Mouse (Mus musculus) forebrain, embryonic 15.5 days (tissue): ENCODE measurements around the gene Spag16. TPM values are rescaled to one million over a fixed set of nuclear protein-coding genes. Genes with fewer than 3 reads are reported as not detected.

Source experiments
- ATAC-seq: fragments of 200-750 bp; cut with Nextera tagmentation; replicated peaks from 2 replicates; pipeline ENCODE4 v1.8.0; 2017; ENCODE audit warnings: mild to moderate bottlenecking, moderate TSS enrichment, moderate library complexity
- H3K27ac ChIP-seq: fragments of 300-500 bp; sonication (generic); replicated peaks from 2 replicates; pipeline ENCODE4 v1.5.1; 2015; ENCODE audit warnings: mild to moderate bottlenecking, inconsistent platforms
- H3K27me3 ChIP-seq: fragments of 300-500 bp; sonication (generic); 2 replicates; pipeline ENCODE4 v1.6.1; 2015; ENCODE audit warnings: inconsistent platforms
- H3K36me3 ChIP-seq: fragments of 300-500 bp; sonication (generic); 2 replicates; pipeline ENCODE4 v1.6.1; 2015; ENCODE audit warnings: mild to moderate bottlenecking, inconsistent platforms
- H3K4me1 ChIP-seq: fragments of 300-500 bp; sonication (generic); 2 replicates; pipeline ENCODE4 v1.6.1; 2015; ENCODE audit warnings: inconsistent platforms
- H3K4me2 ChIP-seq: fragments of 300-500 bp; sonication (generic); replicated peaks from 2 replicates; pipeline ENCODE4 v1.6.1; 2015; ENCODE audit warnings: mild to moderate bottlenecking, inconsistent platforms
- H3K4me3 ChIP-seq: fragments of 300-500 bp; sonication (generic); 2 replicates; pipeline ENCODE4 v1.5.1; 2015; ENCODE audit warnings: mild to moderate bottlenecking, inconsistent platforms
- H3K9ac ChIP-seq: fragments of 300-500 bp; sonication (generic); replicated peaks from 2 replicates; pipeline ENCODE4 v1.6.1; 2015; ENCODE audit warnings: mild to moderate bottlenecking, inconsistent platforms
- H3K9me3 ChIP-seq: fragments of 300-500 bp; sonication (generic); 2 replicates; pipeline ENCODE4 v1.6.1; 2016; ENCODE audit warnings: inconsistent platforms
- WGBS: fragments of 180-500 bp; shearing (Covaris S2); methylation state at CpG from one replicate; pipeline ENCODE4 v1.1.7; 2015; ENCODE audit warnings: mixed read lengths; 5-methylcytosine and 5-hydroxymethylcytosine counted together
- polyA plus RNA-seq: library from polyadenylated mRNA; unstranded; fragments of >200 nt; fragmentation: Nextera tagmentation; extraction: Ambion mirVana; gene quantifications from 2 replicates; pipeline ENCODE4 v1.2.1, GENCODE M21; 2015

Gene Spag16
- polyA plus RNA-seq, 1 experiment from 2014 or later, result 1.6 TPM

GRCm38 (mm10) chr1:70320951-70321350 lies 494.2 kb downstream of the Spag16 start:
- 65% methylated on average over 4 of the region's 4 CpGs for WGBS
- H3K9ac ChIP-seq, result no peak overlapping the region
- H3K4me1 ChIP-seq, result no peaks in the 10 kb centered on the region
- no peaks in the 10 kb centered on the region for H3K9me3 ChIP-seq
- H3K27ac ChIP-seq, result no peak overlapping the region
- no peaks in the 10 kb centered on the region for H3K27me3 ChIP-seq
- no peak overlapping the region for H3K4me2 ChIP-seq
- no peaks in the 10 kb centered on the region for H3K36me3 ChIP-seq
- no peak for ATAC-seq
- H3K4me3 ChIP-seq, result no peak overlapping the region

GRCm38 (mm10) chr1:70346179-70346578 lies 519.4 kb downstream of the Spag16 start:
- ATAC-seq, result no peak
- Histone ChIP-seq H3K36me3 (no peaks in the 10 kb centered on the region), H3K4me1 (no peaks in the 10 kb centered on the region), H3K27me3 (no peaks in the 10 kb centered on the region), H3K4me3 (no peak overlapping the region), H3K4me2 (no peak overlapping the region), H3K27ac (no peak overlapping the region), H3K9me3 (no peaks in the 10 kb centered on the region), H3K9ac (no peak overlapping the region)
- WGBS, result 78% methylated on average over 2 of the region's 2 CpGs

- H3K36me3 ChIP-seq, result no peaks in the 10 kb centered on the region
- no peaks in the 10 kb centered on the region for H3K9me3 ChIP-seq
- no peak overlapping the region for H3K27ac ChIP-seq
- 31% methylated on average over 3 of the region's 3 CpGs for WGBS
- peak; percentile 58; the same call in 1 of the 2 replicates for ATAC-seq
- no peak overlapping the region for H3K4me3 ChIP-seq
- no peaks in the 10 kb centered on the region for H3K27me3 ChIP-seq
- no peak overlapping the region for H3K9ac ChIP-seq
- no peaks in the 10 kb centered on the region for H3K4me1 ChIP-seq
- no peak overlapping the region for H3K4me2 ChIP-seq
Observed at GRCm38 (mm10) chr1:70351371-70351770, 524.6 kb downstream of the Spag16 start.

GRCm38 (mm10) chr1:70354014-70354413 lies 527.2 kb downstream of the Spag16 start:
- Histone ChIP-seq H3K27ac (no peak overlapping the region), H3K4me2 (no peak overlapping the region), H3K9ac (no peak overlapping the region), H3K4me3 (no peak overlapping the region), H3K4me1 (no peaks in the 10 kb centered on the region), H3K27me3 (no peaks in the 10 kb centered on the region), H3K9me3 (no peaks in the 10 kb centered on the region), H3K36me3 (no peaks in the 10 kb centered on the region)
- no peak for ATAC-seq

- ATAC-seq, result no peak
- no peaks in the 10 kb centered on the region for H3K27me3 ChIP-seq
- H3K9me3 ChIP-seq, result no peaks in the 10 kb centered on the region
- H3K4me3 ChIP-seq, result no peak overlapping the region
- 56% methylated on average over 4 of the region's 4 CpGs for WGBS
- H3K36me3 ChIP-seq, result no peaks in the 10 kb centered on the region
- no peak overlapping the region for H3K9ac ChIP-seq
- H3K4me1 ChIP-seq, result no peaks in the 10 kb centered on the region
- H3K27ac ChIP-seq, result no peak overlapping the region
- no peak overlapping the region for H3K4me2 ChIP-seq
Observed at GRCm38 (mm10) chr1:70371721-70372120, 545.0 kb downstream of the Spag16 start.

GRCm38 (mm10) chr1:70380096-70380495 lies 553.3 kb downstream of the Spag16 start:
- Histone ChIP-seq H3K27me3 (no peaks in the 10 kb centered on the region), H3K9ac (no peak overlapping the region), H3K36me3 (no peaks in the 10 kb centered on the region), H3K9me3 (no peaks in the 10 kb centered on the region), H3K4me2 (no peak overlapping the region), H3K4me3 (no peak overlapping the region), H3K27ac (no peak overlapping the region), H3K4me1 (peaks cover 10% of the 10 kb centered on the region)
- WGBS, result 27% methylated on average over 7 of the region's 7 CpGs
- ATAC-seq, result peak; percentile 85

- H3K27me3 ChIP-seq, result peaks cover 17% of the 10 kb centered on the region
- H3K9me3 ChIP-seq, result no peaks in the 10 kb centered on the region
- 5% methylated on average over 9 of the region's 9 CpGs for WGBS
- peaks cover 12% of the 10 kb centered on the region for H3K4me1 ChIP-seq
- H3K27ac ChIP-seq, result peak overlapping the region; percentile 57; the same call in 1 of the 2 replicates
- peak overlapping the region; percentile 11 for H3K4me2 ChIP-seq
- no peak overlapping the region for H3K9ac ChIP-seq
- ATAC-seq, result peak; percentile 86
- H3K36me3 ChIP-seq, result no peaks in the 10 kb centered on the region
- H3K4me3 ChIP-seq, result no peak overlapping the region
Observed at GRCm38 (mm10) chr1:70442209-70443080, 615.7 kb downstream of the Spag16 start.

GRCm38 (mm10) chr1:70479864-70480263 lies 653.1 kb downstream of the Spag16 start:
- H3K9ac ChIP-seq, result no peak overlapping the region
- 84% methylated on average over 1 of the region's 1 CpGs for WGBS
- no peak overlapping the region for H3K27ac ChIP-seq
- H3K36me3 ChIP-seq, result no peaks in the 10 kb centered on the region
- no peak overlapping the region for H3K4me3 ChIP-seq
- ATAC-seq, result no peak
- no peak overlapping the region for H3K4me2 ChIP-seq
- no peaks in the 10 kb centered on the region for H3K27me3 ChIP-seq
- H3K9me3 ChIP-seq, result no peaks in the 10 kb centered on the region
- H3K4me1 ChIP-seq, result 0 out of 2 replicates have a peak, but pooled peaks cover 3% of the 10 kb centered on the region

GRCm38 (mm10) chr1:70518918-70519317 lies 692.1 kb downstream of the Spag16 start:
- ATAC-seq, result no peak
- H3K4me2 ChIP-seq, result no peak overlapping the region

GRCm38 (mm10) chr1:70527134-70527533 lies 700.4 kb downstream of the Spag16 start:
- 15% methylated on average over 2 of the region's 2 CpGs for WGBS
- no peaks in the 10 kb centered on the region for H3K9me3 ChIP-seq
- H3K9ac ChIP-seq, result no peak overlapping the region
- H3K36me3 ChIP-seq, result no peaks in the 10 kb centered on the region
- ATAC-seq, result peak; percentile 68
- H3K4me1 ChIP-seq, result peaks cover 5% of the 10 kb centered on the region; the same call in 1 of the 2 replicates
- H3K27me3 ChIP-seq, result no peaks in the 10 kb centered on the region
- H3K4me2 ChIP-seq, result no peak overlapping the region
- H3K4me3 ChIP-seq, result no peak overlapping the region
- H3K27ac ChIP-seq, result no peak overlapping the region

More at GRCm38 (mm10) chr1:70518918-70519317, 692.1 kb downstream of the Spag16 start:
- Histone ChIP-seq H3K27ac (no peak overlapping the region), H3K4me3 (no peak overlapping the region), H3K9ac (no peak overlapping the region), H3K36me3 (no peaks in the 10 kb centered on the region), H3K27me3 (no peaks in the 10 kb centered on the region), H3K4me1 (no peaks in the 10 kb centered on the region), H3K9me3 (no peaks in the 10 kb centered on the region)

- WGBS, result 80% methylated on average over 2 of the region's 2 CpGs
- Histone ChIP-seq H3K4me1 (peaks cover 5% of the 10 kb centered on the region; the same call in 1 of the 2 replicates), H3K4me3 (no peak overlapping the region), H3K4me2 (no peak overlapping the region), H3K9ac (no peak overlapping the region), H3K9me3 (no peaks in the 10 kb centered on the region), H3K27ac (no peak overlapping the region), H3K27me3 (no peaks in the 10 kb centered on the region), H3K36me3 (no peaks in the 10 kb centered on the region)
- no peak for ATAC-seq
Observed at GRCm38 (mm10) chr1:70529771-70530170, 703.0 kb downstream of the Spag16 start.

- Histone ChIP-seq H3K4me3 (no peak overlapping the region), H3K27me3 (no peaks in the 10 kb centered on the region), H3K4me1 (no peaks in the 10 kb centered on the region), H3K9ac (no peak overlapping the region), H3K9me3 (no peaks in the 10 kb centered on the region), H3K36me3 (no peaks in the 10 kb centered on the region), H3K4me2 (no peak overlapping the region), H3K27ac (no peak overlapping the region)
- 66% methylated on average over 2 of the region's 2 CpGs for whole genome bisulfite sequencing
- ATAC-seq, result 0 out of 2 replicates have a peak, but pooled peaks have one; percentile 11
Observed at GRCm38 (mm10) chr1:70551839-70552238, 725.1 kb downstream of the Spag16 start.
